Mouse (Mus musculus) E14TG2a.4 (cell line): ENCODE data around the gene Hdac1.

ENCODE experiments used
- CTCF ChIP-seq: conservative IDR thresholded peaks from 2 replicates; pipeline ENCODE4 v1.5.1; 2014; ENCODE audit warnings: low read length
- NANOG ChIP-seq: IDR thresholded peaks from 2 replicates; pipeline ENCODE4 v1.6.1; 2014; ENCODE audit warnings: borderline replicate concordance, low read length, mixed read lengths
- POU5F1 ChIP-seq: IDR thresholded peaks from 2 replicates; pipeline ENCODE4 v1.6.1; 2014; ENCODE audit warnings: low read length, borderline replicate concordance

DNA sequence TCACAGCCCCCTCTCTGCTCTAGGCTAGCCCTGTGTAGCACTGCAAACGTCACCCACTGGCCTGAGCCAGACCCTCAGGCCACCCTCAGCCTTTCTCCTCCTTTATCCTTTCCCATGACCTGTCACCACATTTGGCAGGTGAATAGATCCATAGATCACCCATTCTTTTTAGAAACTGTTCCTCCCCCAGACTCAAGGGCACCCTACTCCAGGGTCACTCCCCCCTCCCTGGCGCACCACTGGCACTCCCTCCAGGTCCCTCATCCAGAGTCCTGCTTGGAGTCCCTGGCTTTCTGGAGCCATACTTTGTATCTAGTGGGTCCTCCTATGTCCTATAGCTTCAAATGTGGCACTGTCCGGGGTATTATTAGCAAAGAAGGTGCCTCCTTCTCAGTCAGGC is 37.0 kb downstream of the Hdac1 start:
- TF ChIP-seq CTCF: no peak
- TF ChIP-seq NANOG: no peak
- TF ChIP-seq POU5F1: no peak
